Mouse (Mus musculus) cerebellum, adult 18-20 months (tissue): ENCODE data around the gene Gm826.

Experiments used
- DNase-seq, 2 experiments: peaks; one replicate each; pipeline ENCODE4 v3.0.0; 2021

Gene Gm826

DNA sequence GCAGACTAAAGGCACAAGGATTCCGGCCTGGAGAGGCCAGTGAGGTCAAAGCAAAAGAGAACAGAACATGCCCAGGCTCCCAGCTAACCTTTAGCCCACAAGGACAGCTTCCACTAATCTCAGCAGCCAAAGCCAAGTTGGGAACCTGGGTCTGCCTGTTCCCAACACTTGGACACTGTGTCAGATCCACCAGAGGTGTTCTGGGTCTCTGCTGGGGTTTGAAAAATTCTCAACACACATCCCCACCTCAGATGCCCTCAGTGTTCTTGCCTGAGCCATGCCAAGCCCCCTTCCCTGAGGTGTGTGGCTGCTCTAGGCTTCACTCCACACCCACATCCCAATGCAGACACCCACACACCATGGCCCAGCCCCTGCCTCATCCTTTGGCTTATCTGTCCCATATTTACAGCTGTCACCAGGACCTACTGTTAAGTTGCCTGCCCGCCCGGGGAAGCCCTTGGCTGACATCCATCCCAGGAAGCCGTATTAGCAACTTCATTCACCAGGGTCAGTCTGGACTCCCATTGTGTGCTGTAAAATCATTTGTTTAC is at the start of gene Gm826:
TSS of gene Gm826 (minus strand) at position 52 of the 551 bp plus-strand sequence.
- no peak for DNase-seq

DNA sequence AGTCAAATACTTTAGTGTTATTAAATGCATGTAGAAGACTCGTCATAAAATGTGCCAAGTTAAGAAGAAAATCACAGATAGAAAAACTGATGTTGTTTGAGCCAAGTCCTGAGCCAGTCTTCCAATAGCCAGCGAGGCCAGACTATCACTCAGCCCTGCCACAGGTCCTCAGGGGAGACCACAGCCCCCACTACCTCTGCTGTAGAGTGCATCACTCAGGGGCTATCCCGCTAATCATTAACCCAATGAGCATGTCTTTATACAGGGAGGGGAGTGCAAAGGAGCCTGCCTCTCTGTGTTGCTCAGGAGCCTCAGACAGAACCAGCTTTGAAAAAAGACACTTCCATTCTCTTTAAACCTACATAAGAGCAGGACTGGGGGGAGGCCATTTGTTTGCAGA is 49.5 kb upstream of the Gm826 start:
- DNase-seq: no peak

- peak; percentile 17 to 30 for DNase-seq
Measured at GRCm38 (mm10) chr2:160378271-160378670, 44.3 kb upstream of the Gm826 start.

DNA sequence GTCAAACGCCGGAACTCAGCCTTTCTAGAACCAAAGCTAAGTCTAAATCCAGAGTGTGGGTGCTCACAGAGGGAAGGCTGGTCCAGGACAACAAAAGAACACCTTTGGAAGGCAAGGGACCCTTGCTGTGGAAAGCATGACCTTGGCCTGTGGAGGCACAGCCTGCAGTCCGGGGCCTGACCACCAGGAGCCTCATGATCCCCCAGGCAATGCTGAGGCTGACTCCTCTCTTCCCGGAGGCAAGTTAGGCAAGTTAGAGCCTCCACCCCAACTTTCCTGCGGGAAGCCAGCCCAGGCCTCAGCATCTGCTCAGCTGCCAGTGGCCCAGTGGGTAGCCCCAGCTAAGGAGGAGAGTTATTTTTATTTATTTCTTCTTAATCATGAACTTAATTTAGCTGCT is 42.3 kb upstream of the Gm826 start:
- DNase-seq: no peak

GRCm38 (mm10) chr2:160369653-160370420 is 35.9 kb upstream of the Gm826 start:
- DNase-seq: no peak

- DNase-seq: no peak
Measured at GRCm38 (mm10) chr2:160368422-160369357, 34.7 kb upstream of the Gm826 start.

- peak; percentile 44 to 61 for DNase-seq
Measured at GRCm38 (mm10) chr2:160367448-160368208, 33.7 kb upstream of the Gm826 start.

DNA sequence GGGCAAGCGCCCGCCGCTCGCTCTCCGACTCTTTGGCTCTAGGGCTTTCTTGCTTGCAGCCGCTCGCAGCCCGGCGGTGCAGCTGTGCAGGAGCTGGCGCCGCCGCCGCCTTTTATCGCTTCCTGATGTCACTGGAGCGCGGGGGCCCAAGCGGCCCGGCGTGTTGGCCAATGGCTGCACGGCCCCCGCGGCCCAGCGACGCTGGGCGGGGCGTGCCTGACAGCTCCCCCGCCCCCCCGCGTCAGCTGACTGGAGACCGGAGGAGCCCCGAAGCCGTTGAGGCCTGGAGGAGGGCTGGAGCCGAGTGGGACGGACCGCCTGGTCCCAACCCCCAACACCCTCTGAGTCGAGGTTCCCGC is 33.0 kb upstream of the Gm826 start, which contains the start of gene Mafb:
TSS of gene Mafb (minus strand) at position 86 of the 359 bp plus-strand sequence.
- DNase-seq: peak; percentile 29 to 42

- no peak for DNase-seq
Measured at GRCm38 (mm10) chr2:160366111-160366979, 32.4 kb upstream of the Gm826 start.

DNA sequence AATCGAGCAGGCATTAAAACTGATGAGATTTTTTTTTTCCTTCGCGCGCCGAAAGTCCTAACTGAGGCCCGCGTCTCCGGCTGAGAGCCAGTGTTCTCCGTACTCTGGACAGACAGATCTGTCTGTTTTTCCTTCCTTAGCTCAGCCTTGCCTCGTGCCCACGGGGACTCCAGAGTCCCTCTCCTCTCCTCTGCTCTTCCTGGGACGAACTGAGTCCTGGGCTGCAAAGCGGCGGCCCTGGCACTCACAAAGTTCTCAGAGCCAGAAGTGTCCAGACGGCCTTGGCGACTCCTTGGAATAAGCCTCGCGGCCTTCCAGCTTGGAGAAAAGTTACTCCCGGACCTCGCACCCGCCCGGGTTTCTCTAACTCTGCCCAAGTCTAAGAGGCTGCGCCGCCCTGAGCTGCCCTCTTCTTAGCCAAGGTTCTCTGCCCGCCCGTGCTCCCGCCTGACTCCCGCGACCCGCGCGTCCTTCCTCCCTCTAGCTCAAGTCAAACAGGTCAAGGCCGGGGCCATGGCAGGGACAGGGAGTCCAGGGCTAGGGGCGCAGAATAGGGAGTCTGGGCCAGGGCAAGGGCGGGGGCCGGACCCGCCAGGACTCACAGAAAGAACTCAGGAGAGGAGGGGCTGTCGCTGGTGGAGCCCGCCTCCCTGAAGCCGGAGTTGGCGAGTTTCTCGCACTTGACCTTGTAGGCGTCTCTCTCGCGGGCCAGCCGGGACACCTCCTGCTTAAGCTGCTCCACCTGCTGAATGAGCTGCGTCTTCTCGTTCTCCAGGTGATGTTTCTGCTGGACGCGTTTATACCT is 31.3 kb upstream of the Gm826 start:
- DNase-seq: no peak

- DNase-seq: no peak
Measured at GRCm38 (mm10) chr2:160364666-160365065, 30.7 kb upstream of the Gm826 start.

GRCm38 (mm10) chr2:160364128-160364650 is 30.2 kb upstream of the Gm826 start:
- no peak for DNase-seq

GRCm38 (mm10) chr2:160363201-160363600 is 29.2 kb upstream of the Gm826 start:
- no peak for DNase-seq

- no peak for DNase-seq
Measured at GRCm38 (mm10) chr2:160361442-160362121, 27.6 kb upstream of the Gm826 start.

- no peak for DNase-seq
Measured at GRCm38 (mm10) chr2:160360234-160360874, 26.4 kb upstream of the Gm826 start.

- no peak for DNase-seq
Measured at GRCm38 (mm10) chr2:160358896-160359295, 24.9 kb upstream of the Gm826 start.

- no peak for DNase-seq
Measured at GRCm38 (mm10) chr2:160357442-160357841, 23.5 kb upstream of the Gm826 start.

DNA sequence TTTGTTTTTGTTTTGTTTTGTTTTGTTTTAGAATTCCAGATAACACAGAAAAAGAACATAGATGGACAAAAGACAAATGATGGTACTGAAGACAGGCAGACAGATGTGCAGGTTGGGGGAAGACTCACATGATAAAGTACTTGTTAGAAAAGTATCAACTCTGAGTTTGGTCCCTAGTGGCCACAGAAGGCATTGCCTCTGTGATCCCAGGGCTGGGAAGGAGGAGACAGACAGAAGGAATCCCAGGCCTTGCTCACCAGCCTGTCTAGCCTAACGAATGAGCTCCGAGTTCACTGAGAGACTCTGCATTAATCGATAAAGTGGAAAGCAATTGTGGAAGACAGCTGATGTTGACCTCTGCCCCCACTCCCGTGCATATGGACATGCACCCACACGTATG is 22.2 kb upstream of the Gm826 start:
- DNase-seq: no peak

DNA sequence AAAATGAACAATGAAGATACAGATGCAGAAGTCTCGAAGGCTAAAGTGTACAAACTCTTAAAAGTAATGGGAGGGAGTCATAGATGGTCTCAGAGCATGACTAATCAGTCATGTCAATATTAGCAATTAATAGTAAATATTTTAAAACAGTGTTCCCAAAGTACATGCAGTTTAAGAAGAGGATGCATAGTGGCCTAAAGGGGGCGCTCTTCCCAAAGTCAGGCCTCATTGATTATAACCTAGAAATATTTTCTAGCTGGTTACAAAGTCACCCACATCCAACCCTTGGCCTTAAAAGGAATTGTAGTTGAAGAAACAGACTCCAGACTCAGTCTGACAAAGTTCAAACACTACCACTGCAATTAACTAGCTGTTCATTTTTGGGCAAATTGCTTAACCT is 20.4 kb upstream of the Gm826 start:
- no peak for DNase-seq
